Mouse (Mus musculus): Measurements from ENCODE around the gene Gp5. TPM values are rescaled to one million over a fixed set of nuclear protein-coding genes. Genes with fewer than 3 reads are reported as not detected.
A peak's percentile ranks its signal among the peaks of the same experiment; 100 is the strongest.

Gp5 gene
- polyA plus RNA-seq, 1 experiment from 2014 or later = 2.7 TPM

DNA sequence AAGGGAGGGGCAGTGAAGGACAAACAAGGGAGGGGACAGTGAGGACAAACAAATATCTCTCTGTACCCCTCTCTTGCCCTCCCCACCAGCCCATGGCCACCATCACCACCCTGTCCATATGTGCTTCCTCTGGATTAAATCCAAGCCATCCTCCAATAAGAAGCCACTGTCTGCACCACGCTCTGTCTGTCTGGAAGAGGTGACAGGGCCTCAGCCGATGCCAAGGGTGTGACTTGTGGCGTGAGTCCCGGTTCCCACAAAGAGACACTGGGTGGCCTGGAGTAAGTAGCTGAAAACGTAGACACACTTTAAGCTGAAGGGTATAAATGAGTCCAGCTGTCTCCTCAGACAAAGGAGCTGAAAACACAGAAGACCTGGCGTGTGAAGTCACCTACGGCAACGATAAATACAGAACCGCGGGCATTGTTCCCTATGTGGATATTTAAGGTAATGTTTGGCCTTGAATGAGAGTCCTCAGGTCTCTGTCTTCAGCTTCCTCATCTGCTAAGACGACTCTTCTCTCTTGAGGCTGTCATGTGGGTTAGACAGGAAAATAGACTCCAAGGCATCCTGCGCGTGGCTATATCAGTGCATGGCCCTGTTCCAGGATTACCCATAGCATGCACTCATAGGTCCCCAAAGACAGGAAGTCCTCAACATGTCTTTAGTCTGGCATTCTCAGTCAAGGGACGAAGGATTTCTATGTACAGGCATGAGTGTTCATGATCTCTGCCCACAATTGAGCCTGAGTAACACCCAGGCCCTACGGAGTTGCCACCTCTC, 34.8 kb downstream of the Gp5 start:
- 72% methylated on average over 15 of the region's 15 CpGs for WGBS

DNA sequence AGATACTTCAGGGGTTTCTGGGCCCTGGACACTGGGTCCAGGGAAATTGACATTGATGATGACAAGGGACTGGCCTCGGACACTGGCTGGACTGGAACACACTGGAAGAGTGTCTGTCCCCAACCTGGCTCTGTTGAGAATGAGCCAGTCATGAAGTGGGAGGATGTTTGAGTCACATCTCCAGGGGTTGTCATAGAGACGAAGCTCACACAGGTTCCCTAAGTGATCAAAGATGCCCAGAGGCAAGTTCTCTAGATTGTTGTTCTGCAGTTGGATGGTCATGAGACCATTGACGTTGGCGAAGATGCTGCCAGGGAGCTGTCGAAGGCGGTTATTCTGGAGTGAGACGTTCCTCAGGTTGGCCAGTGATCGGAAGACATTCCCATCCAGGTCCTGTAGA, 37.5 kb downstream of the Gp5 start:
- ATAC-seq (ENCODE audit: insufficient number of reproducible peaks, low FRiP score) = no peak
- Histone ChIP-seq H3K36me3 (no peaks in the 10 kb centered on the region), H3K4me1 (replicated peaks) (0 out of 2 replicates have a peak, but pooled peaks cover 16% of the 10 kb centered on the region), H3K27me3 (replicated peaks) (no peaks in the 10 kb centered on the region; the same call in 1 of the 2 replicates), H3K27ac (ENCODE audit: poor library complexity, severe bottlenecking) (no peak overlapping the region), H3K4me2 (no peak overlapping the region), H3K4me3 (no peak overlapping the region), H3K9ac (no peak overlapping the region), H3K9me3 (replicated peaks) (no peaks in the 10 kb centered on the region)
- WGBS = 88% methylated on average over 8 of the region's 8 CpGs

More for the DNA sequence above, 34.8 kb downstream of the Gp5 start:
- Histone ChIP-seq H3K9ac (no peak overlapping the region), H3K4me2 (no peak overlapping the region), H3K27me3 (replicated peaks) (no peaks in the 10 kb centered on the region; the same call in 1 of the 2 replicates), H3K4me1 (replicated peaks) (peaks cover 20% of the 10 kb centered on the region; the same call in 1 of the 2 replicates), H3K9me3 (replicated peaks) (no peaks in the 10 kb centered on the region), H3K4me3 (no peak overlapping the region), H3K36me3 (no peaks in the 10 kb centered on the region), H3K27ac (ENCODE audit: poor library complexity, severe bottlenecking) (no peak overlapping the region)
- ATAC-seq (ENCODE audit: insufficient number of reproducible peaks, low FRiP score) = no peak

DNA sequence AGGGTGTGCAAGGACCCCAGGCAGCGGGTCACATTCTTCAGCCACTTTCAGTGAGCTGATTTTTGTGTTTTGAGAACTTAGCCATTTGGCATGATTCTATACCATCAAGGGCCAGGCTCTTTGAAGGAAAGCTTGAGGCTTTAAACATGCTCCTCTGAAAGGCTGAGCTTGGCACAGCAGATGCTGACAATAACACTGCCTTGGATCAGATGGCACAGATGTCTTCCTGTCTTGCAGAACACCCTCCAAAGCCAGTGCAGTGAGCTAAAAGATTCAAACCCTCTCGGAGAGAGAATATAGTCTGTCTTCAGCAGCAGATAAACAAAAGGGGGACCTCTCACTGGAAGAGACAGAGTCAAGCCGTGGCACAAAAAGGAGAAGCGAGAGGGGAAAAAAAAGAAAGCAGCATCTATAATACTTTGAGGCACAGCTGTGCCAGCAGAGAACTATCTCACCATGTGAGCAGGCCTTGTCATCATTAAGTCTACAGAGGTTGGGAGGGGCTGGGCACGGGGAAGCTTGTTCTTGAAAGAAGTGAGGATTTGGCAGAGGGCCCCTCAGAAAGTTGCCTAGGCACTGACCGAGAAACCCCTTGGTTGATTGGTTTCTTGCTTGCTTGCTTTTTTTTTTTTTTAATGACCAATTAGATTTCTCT, 38.5 kb downstream of the Gp5 start:
- no peak for ATAC-seq (ENCODE audit: insufficient number of reproducible peaks, low FRiP score)
- 71% methylated on average over 6 of the region's 6 CpGs for whole genome bisulfite sequencing
- Histone ChIP-seq H3K4me3 (no peak overlapping the region), H3K9me3 (replicated peaks) (no peaks in the 10 kb centered on the region), H3K36me3 (no peaks in the 10 kb centered on the region), H3K4me2 (no peak overlapping the region), H3K4me1 (replicated peaks) (0 out of 2 replicates have a peak, but pooled peaks cover 16% of the 10 kb centered on the region), H3K9ac (no peak overlapping the region), H3K27ac (ENCODE audit: poor library complexity, severe bottlenecking) (no peak overlapping the region), H3K27me3 (replicated peaks) (no peaks in the 10 kb centered on the region)

DNA sequence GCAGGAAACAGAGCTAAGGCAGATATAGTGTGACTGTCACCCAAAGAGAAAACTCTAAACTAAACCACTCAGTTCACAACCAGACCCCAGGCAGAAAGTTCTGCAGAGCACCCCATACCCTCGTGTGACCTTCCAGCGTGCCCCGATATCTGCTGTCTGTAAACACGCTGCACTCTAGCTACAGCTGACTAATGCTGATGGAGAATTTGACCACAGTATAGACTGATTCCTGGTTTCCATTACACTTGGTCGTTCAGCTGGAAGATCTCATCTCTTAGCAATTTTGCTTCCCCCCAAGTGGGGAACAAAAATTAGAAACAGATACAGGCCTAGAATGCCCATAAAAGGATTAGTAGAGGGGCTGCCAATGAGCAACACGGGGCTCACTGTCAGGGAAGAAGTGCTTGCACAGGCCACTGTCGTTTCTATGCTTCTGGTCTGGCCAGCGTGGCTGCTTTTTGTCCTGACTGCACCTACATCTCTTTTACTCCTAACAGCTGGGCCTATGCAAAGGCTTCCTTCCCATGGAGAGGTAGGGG, 39.3 kb downstream of the Gp5 start:
- Histone ChIP-seq H3K9me3 (replicated peaks) (no peaks in the 10 kb centered on the region), H3K4me2 (no peak overlapping the region), H3K4me3 (no peak overlapping the region), H3K27me3 (replicated peaks) (no peaks in the 10 kb centered on the region), H3K4me1 (replicated peaks) (0 out of 2 replicates have a peak, but pooled peaks cover 16% of the 10 kb centered on the region), H3K27ac (ENCODE audit: poor library complexity, severe bottlenecking) (no peak overlapping the region), H3K36me3 (no peaks in the 10 kb centered on the region), H3K9ac (no peak overlapping the region)
- WGBS = 35% methylated on average over 8 of the region's 8 CpGs
- no peak for ATAC-seq (ENCODE audit: insufficient number of reproducible peaks, low FRiP score)

DNA sequence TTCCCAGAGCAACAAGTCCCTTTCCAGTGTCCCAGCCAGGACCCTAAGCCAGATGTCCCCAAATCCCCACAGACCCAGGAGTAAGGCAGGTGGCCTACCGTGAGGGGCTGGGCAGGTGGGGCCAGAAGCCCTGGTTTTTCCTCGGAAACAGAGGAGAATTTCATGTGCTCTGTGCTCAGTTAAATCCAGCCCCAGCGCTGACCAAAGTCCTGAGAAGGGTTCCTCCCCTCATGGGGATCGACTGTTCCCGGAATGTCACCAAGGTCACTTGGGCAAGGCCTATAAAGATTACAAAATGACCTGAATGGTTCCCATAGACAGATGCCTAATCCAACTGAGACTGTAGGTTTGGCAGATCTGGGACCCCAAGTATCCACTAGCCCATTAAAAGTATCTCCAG, 43.2 kb downstream of the Gp5 start, which contains the start of gene Cpn2:
TSS of gene Cpn2 (minus strand) at position 141 of the 400 bp plus-strand sequence.
- 0 out of 2 replicates have a peak, but pooled peaks cover 2% of the 10 kb centered on the region for H3K27me3 ChIP-seq (replicated peaks)

DNA sequence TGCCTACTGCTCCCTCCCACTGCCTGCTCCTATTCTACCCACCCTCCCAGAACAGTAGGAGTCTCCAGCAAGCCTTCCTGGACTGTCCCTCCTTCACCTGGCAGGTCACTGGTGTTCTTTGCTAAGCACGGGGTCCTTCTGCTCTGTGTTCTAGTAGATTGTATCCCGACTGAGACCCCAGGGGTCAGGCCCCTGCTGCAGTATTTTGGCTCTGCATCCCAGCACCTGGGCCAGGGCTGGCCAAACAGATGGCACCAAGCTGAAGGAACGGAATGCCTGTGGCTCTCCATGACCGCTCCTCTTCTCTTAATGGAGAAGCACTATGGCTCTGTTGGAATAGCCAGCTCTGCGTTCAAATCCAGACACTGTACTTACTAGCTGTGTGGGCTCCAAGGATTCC, 44.0 kb downstream of the Gp5 start:
- Histone ChIP-seq H3K4me1 (replicated peaks) (peaks cover 13% of the 10 kb centered on the region), H3K9me3 (replicated peaks) (no peaks in the 10 kb centered on the region), H3K9ac (no peak overlapping the region), H3K27me3 (replicated peaks) (0 out of 2 replicates have a peak, but pooled peaks cover 2% of the 10 kb centered on the region), H3K27ac (ENCODE audit: poor library complexity, severe bottlenecking) (no peak overlapping the region), H3K4me3 (no peak overlapping the region), H3K36me3 (no peaks in the 10 kb centered on the region), H3K4me2 (no peak overlapping the region)
- WGBS = 80% methylated on average over 5 of the region's 5 CpGs
- no peak for ATAC-seq (ENCODE audit: insufficient number of reproducible peaks, low FRiP score)

More for the DNA sequence above, 43.2 kb downstream of the Gp5 start, which contains the start of gene Cpn2:
- Histone ChIP-seq H3K9me3 (replicated peaks) (no peaks in the 10 kb centered on the region), H3K9ac (no peak within 1 kb of the TSS), H3K4me1 (replicated peaks) (peaks cover 13% of the 10 kb centered on the region), H3K4me3 (no peak within 1 kb of the TSS), H3K36me3 (no peaks in the 10 kb centered on the region), H3K4me2 (no peak within 1 kb of the TSS), H3K27ac (ENCODE audit: poor library complexity, severe bottlenecking) (no peak within 1 kb of the TSS)
- 58% methylated on average over 5 of the region's 5 CpGs for WGBS
- no peak for ATAC-seq (ENCODE audit: insufficient number of reproducible peaks, low FRiP score)

DNA sequence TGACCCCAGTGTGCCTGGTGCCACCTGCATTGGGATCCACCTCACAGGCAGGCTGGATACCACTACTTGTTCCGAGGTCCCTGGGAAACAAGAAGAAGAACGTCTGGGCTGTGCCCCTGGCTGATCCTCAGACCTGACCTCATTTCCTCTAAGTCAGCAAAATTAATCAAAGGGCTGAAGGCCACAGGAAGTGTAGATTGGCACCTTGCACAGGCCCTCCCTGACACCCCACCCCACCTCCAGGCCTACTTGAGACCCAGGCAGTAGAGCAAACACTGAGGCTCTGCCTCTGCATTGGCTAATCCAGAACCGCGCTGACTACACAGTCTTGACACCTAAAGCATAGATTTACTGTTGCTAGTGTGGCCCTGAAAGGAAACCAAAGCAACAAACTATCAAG, 45.0 kb downstream of the Gp5 start:
- no peak for ATAC-seq (ENCODE audit: insufficient number of reproducible peaks, low FRiP score)
- Histone ChIP-seq H3K4me1 (replicated peaks) (peaks cover 8% of the 10 kb centered on the region), H3K9me3 (replicated peaks) (no peaks in the 10 kb centered on the region), H3K27me3 (replicated peaks) (0 out of 2 replicates have a peak, but pooled peaks cover 2% of the 10 kb centered on the region), H3K4me2 (no peak overlapping the region), H3K36me3 (no peaks in the 10 kb centered on the region), H3K4me3 (no peak overlapping the region), H3K9ac (no peak overlapping the region), H3K27ac (ENCODE audit: poor library complexity, severe bottlenecking) (peak overlapping the region; percentile 41; the same call in 1 of the 2 replicates)
- 56% methylated on average over 4 of the region's 4 CpGs for WGBS

DNA sequence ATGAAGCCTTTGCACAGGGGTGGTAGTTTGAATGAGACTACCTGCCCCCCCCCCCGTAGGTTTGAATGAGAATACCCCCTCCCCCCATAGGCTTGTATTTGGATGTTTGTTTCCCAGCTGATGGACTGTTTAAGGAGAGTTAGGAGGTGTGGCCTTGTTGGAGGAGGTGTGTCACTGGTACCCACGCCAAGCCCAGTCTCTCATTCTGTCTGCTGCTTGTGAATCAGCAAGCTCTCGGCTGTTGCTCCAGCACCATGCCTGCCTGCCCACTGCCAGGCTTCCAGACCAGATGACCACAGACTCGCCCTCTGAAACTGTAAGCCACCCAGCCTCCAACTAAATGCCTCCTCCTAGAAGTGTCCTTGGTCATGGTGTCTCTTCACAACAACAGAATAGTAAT, 47.4 kb downstream of the Gp5 start:
- Histone ChIP-seq H3K9ac (no peak overlapping the region), H3K27ac (ENCODE audit: poor library complexity, severe bottlenecking) (no peak overlapping the region), H3K27me3 (replicated peaks) (0 out of 2 replicates have a peak, but pooled peaks cover 2% of the 10 kb centered on the region), H3K4me3 (no peak overlapping the region), H3K4me1 (replicated peaks) (peaks cover 16% of the 10 kb centered on the region), H3K36me3 (no peaks in the 10 kb centered on the region), H3K9me3 (replicated peaks) (no peaks in the 10 kb centered on the region), H3K4me2 (no peak overlapping the region)
- no peak for ATAC-seq (ENCODE audit: insufficient number of reproducible peaks, low FRiP score)
- WGBS = 72% methylated on average over 4 of the region's 4 CpGs

DNA sequence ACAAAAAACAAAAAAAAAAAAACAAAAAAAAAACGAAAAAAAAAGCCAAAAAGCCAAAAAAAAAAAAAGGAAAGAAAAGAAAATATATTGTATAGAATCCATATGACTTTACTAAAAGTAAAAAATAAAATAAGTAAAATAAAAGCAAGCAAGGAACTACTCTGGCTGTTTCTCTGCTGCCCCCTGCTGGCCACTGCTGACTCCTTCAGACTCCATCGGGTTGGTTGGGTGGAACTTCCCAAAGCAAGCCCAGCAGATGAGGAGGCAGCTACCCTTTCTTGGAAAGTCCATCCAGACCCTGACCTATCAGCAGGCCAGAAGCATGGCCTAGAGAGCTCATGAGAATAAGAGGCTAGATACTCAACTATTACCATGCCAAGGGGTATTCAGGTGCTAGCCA, 47.9 kb downstream of the Gp5 start:
- H3K9me3 ChIP-seq (replicated peaks) = no peaks in the 10 kb centered on the region
- H3K4me2 ChIP-seq = no peak overlapping the region
- no peaks in the 10 kb centered on the region for H3K36me3 ChIP-seq
- ATAC-seq (ENCODE audit: insufficient number of reproducible peaks, low FRiP score) = no peak
- no peak overlapping the region for H3K27ac ChIP-seq (ENCODE audit: poor library complexity, severe bottlenecking)
- H3K4me1 ChIP-seq (replicated peaks) = peaks cover 16% of the 10 kb centered on the region
- H3K4me3 ChIP-seq = no peak overlapping the region
- 1% methylated on average over 2 of the region's 2 CpGs for WGBS
- 0 out of 2 replicates have a peak, but pooled peaks cover 2% of the 10 kb centered on the region for H3K27me3 ChIP-seq (replicated peaks)
- no peak overlapping the region for H3K9ac ChIP-seq

DNA sequence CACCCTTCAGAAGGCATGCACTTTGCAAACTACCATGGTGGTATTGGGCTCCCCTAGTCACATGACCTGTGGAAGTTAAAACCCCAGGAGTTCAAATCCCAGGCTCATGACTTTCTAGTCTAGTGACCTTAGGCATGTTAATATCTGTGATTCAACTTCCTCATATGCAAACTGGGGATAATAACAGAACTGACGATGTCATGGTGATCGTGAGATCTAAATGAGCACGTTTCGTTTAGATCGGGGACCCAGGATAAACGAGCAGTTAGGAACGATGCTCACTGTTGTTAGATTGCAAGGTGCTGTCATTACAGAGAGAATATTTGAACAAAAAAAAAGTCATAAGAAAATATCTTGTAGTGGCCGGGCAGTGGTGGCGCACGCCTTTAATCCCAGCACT, 48.4 kb downstream of the Gp5 start:
- H3K27me3 ChIP-seq (replicated peaks) = peaks cover 2% of the 10 kb centered on the region; the same call in 1 of the 2 replicates
- no peak overlapping the region for H3K4me3 ChIP-seq
- H3K9me3 ChIP-seq (replicated peaks) = no peaks in the 10 kb centered on the region
- H3K36me3 ChIP-seq = no peaks in the 10 kb centered on the region
- peaks cover 19% of the 10 kb centered on the region for H3K4me1 ChIP-seq (replicated peaks)
- H3K27ac ChIP-seq (ENCODE audit: poor library complexity, severe bottlenecking) = no peak overlapping the region
- ATAC-seq (ENCODE audit: insufficient number of reproducible peaks, low FRiP score) = no peak
- H3K9ac ChIP-seq = no peak overlapping the region
- no peak overlapping the region for H3K4me2 ChIP-seq
- WGBS = 77% methylated on average over 10 of the region's 10 CpGs

DNA sequence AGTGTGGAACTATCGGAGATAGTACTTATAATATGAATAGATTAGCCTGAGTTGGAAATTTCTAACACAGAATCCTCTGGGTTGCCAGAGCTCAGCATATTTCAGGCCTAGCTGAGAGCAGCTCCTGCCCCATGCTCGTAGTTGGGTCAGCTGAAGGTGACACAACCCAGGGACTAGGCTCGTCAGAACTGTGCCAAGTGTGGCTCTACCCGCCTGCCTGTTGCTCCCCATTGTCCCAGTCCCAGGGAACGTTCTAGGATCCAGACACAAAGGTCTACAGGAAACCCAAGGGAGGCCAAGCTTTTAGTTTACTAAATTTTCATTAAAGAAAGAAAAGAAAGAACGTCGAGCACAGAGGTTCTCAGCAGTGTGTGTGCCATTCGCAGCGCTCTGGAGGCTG, 49.2 kb downstream of the Gp5 start:
- no peak for ATAC-seq (ENCODE audit: insufficient number of reproducible peaks, low FRiP score)
- H3K9me3 ChIP-seq (replicated peaks) = no peaks in the 10 kb centered on the region
- WGBS = 83% methylated on average over 9 of the region's 9 CpGs
- H3K9ac ChIP-seq = no peak overlapping the region
- H3K27ac ChIP-seq (ENCODE audit: poor library complexity, severe bottlenecking) = no peak overlapping the region
- H3K4me1 ChIP-seq (replicated peaks) = peaks cover 19% of the 10 kb centered on the region
- no peak overlapping the region for H3K4me2 ChIP-seq
- H3K4me3 ChIP-seq = no peak overlapping the region
- H3K36me3 ChIP-seq = no peaks in the 10 kb centered on the region
- peaks cover 9% of the 10 kb centered on the region; the same call in 1 of the 2 replicates for H3K27me3 ChIP-seq (replicated peaks)

All from heart, embryonic 12.5 days (tissue).